34 mouse cellular contexts compared by ENCODE assay signal in the genomic region with DNA sequence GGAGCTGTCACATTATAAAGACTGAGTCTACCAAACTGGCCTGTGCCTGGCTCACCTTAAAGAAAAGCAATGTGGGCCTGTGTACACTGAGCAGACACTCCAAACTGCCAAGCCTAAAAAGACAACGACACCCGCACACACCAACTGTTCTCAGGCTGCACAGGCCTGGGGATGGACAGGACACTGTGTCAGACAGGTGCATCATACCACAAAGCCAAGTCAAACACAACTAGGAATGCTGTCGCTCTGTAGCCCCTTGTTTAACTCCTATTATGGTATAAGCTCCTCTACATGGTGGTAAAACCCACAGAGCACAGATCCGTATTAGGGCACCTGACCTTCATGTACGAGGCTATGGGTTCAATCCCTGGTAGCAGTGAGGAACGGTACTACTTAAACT.
"Had no signal": no experiment of that assay in that cellular context is flagged by ENCODE, and none has a peak within 500 bp of the region (broad histone marks: within the 10 kb centered on the region; RNA-seq: fewer than 3 reads in every experiment).

No protein-coding gene starts in this region.

- ATAC-seq: hindbrain, embryonic 16.5 days; inflammation-experienced regulatory T-cells, adult 6 months; intestine, embryonic 15.5 days; intestine, embryonic 16.5 days; intestine, postnatal 0 days had no signal

- H3K4me1 ChIP-seq: heart, embryonic 10.5 days; heart, embryonic 12.5 days; heart, embryonic 13.5 days; heart, embryonic 15.5 days; hindbrain, embryonic 12.5 days; hindbrain, embryonic 13.5 days; hindbrain, embryonic 15.5 days; intestine, embryonic 15.5 days; kidney, embryonic 15.5 days had no signal

- H3K27ac ChIP-seq: heart, embryonic 10.5 days; heart, embryonic 13.5 days; heart, embryonic 15.5 days; hindbrain, embryonic 10.5 days; hindbrain, embryonic 12.5 days; hindbrain, embryonic 13.5 days; hindbrain, embryonic 14.5 days; hindbrain, embryonic 15.5 days; intestine, embryonic 15.5 days; kidney, embryonic 15.5 days; kidney, postnatal 0 days; layer of hippocampus, adult 2 months; left cerebral cortex, adult 2 months had no signal

- H3K36me3 ChIP-seq: heart, embryonic 10.5 days; heart, embryonic 15.5 days; hindbrain, embryonic 10.5 days; hindbrain, embryonic 12.5 days; intestine, embryonic 15.5 days had no signal

- H3K4me2 ChIP-seq: heart, embryonic 11.5 days; heart, embryonic 12.5 days; heart, embryonic 13.5 days; heart, embryonic 15.5 days; hindbrain, embryonic 12.5 days; hindbrain, embryonic 13.5 days; hindbrain, embryonic 14.5 days; hindbrain, embryonic 15.5 days; intestine, embryonic 15.5 days; kidney, embryonic 15.5 days had no signal

- DNase-seq: heart, postnatal 10 days; heart, postnatal 14 days; heart, postnatal 36 days; kidney, adult 11 months; kidney, adult 18-20 months; kidney, adult 2 months; kidney, adult 8-10 months; kidney, adult 9 months; kidney, postnatal 10 days; kidney, postnatal 14 days; kidney, postnatal 25 days; kidney, postnatal 36 days; kidney, postnatal 4 days; layer of hippocampus, adult 9-11 months; layer of hippocampus, postnatal 36 days had no signal

- H3K9ac ChIP-seq: heart, embryonic 12.5 days; heart, embryonic 13.5 days; heart, embryonic 15.5 days; hindbrain, embryonic 12.5 days; hindbrain, embryonic 13.5 days; hindbrain, embryonic 14.5 days; hindbrain, embryonic 15.5 days; intestine, embryonic 15.5 days; kidney, embryonic 15.5 days had no signal

- H3K9me3 ChIP-seq: heart, embryonic 10.5 days; heart, embryonic 12.5 days; heart, embryonic 13.5 days; heart, embryonic 15.5 days; hindbrain, embryonic 10.5 days; hindbrain, embryonic 12.5 days; hindbrain, embryonic 13.5 days; hindbrain, embryonic 15.5 days; intestine, embryonic 15.5 days; kidney, embryonic 15.5 days had no signal

- H3K27me3 ChIP-seq: heart, embryonic 12.5 days; heart, embryonic 13.5 days; heart, embryonic 15.5 days; hindbrain, embryonic 12.5 days; hindbrain, embryonic 13.5 days; hindbrain, embryonic 15.5 days; intestine, embryonic 15.5 days; kidney, embryonic 15.5 days had no signal

- H3K4me3 ChIP-seq: heart, embryonic 10.5 days; heart, embryonic 12.5 days; heart, embryonic 13.5 days; heart, embryonic 15.5 days; hindbrain, embryonic 10.5 days; hindbrain, embryonic 12.5 days; hindbrain, embryonic 13.5 days; hindbrain, embryonic 15.5 days; intestine, embryonic 15.5 days; kidney, embryonic 15.5 days; layer of hippocampus, adult 2 months; left cerebral cortex, adult 2 months had no signal
